Mouse (Mus musculus) limb, embryonic 10.5 days (tissue): ENCODE measurements around the gene Immp2l. TPM values are rescaled to one million over a fixed set of nuclear protein-coding genes. Genes with fewer than 3 reads are reported as not detected.

Experiments
- DNase-seq: peaks from one replicate; pipeline ENCODE4 v3.0.0-alpha.2; 2017; ENCODE audit warnings: low spot score
- H3K27ac ChIP-seq: fragments of 300-500 bp; sonication (generic); 2 replicates; pipeline ENCODE4 v1.5.1; 2016; ENCODE audit warnings: mild to moderate bottlenecking
- H3K27me3 ChIP-seq: fragments of 300-500 bp; sonication (generic); 2 replicates; pipeline ENCODE4 v1.6.1; 2016; ENCODE audit warnings: low read depth, mild to moderate bottlenecking; ENCODE audit not compliant: poor library complexity, severe bottlenecking
- H3K36me3 ChIP-seq: fragments of 300-500 bp; sonication (generic); 2 replicates; pipeline ENCODE4 v1.6.1; 2016; ENCODE audit warnings: mild to moderate bottlenecking, moderate library complexity
- H3K4me1 ChIP-seq: fragments of 300-500 bp; sonication (generic); 2 replicates; pipeline ENCODE4 v1.6.1; 2016
- H3K4me3 ChIP-seq: fragments of 300-500 bp; sonication (generic); 2 replicates; pipeline ENCODE4 v1.5.1; 2016; ENCODE audit warnings: mild to moderate bottlenecking, moderate library complexity
- H3K9me3 ChIP-seq: fragments of 300-500 bp; sonication (generic); replicated peaks from 2 replicates; pipeline ENCODE4 v1.6.1; 2016; ENCODE audit warnings: mild to moderate bottlenecking
- WGBS: fragments of 180-500 bp; shearing (Covaris S2); methylation state at CpG from one replicate; pipeline ENCODE4 v1.1.7; 2016; 5-methylcytosine and 5-hydroxymethylcytosine counted together
- polyA plus RNA-seq: library from polyadenylated mRNA; unstranded; fragments of >200 nt; fragmentation: Nextera tagmentation; extraction: Ambion mirVana; gene quantifications from 2 replicates; pipeline ENCODE4 v1.2.1, GENCODE M21; 2016

The Immp2l gene
- polyA plus RNA-seq, 1 experiment from 2014 or later = 8.5 TPM

DNA sequence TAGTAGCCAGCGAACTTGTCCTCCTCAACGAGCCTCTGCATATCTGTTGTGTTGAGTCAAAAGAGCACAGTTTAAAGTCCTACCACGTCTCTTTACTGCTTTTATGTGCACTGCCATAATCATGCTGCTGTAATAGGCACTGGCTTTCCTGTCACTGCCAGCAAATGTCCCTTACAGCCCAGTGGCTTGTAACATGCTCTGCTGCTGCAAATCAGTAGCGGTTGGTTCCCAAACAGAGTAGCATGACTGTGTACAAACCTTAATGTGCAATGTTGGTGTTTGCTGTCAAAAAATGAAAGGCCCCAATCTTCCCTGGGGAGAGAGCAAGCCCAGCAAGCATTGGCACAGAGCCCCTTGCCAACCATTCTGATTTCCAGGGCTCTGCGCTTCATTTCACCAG is 918.0 kb downstream of the Immp2l start:
- WGBS = 85% methylated on average over 5 of the region's 5 CpGs
- Histone ChIP-seq H3K27ac (no peak overlapping the region), H3K4me3 (no peak overlapping the region), H3K36me3 (no peaks in the 10 kb centered on the region), H3K9me3 (no peaks in the 10 kb centered on the region), H3K27me3 (no peaks in the 10 kb centered on the region), H3K4me1 (no peaks in the 10 kb centered on the region)
- DNase-seq = no peak

DNA sequence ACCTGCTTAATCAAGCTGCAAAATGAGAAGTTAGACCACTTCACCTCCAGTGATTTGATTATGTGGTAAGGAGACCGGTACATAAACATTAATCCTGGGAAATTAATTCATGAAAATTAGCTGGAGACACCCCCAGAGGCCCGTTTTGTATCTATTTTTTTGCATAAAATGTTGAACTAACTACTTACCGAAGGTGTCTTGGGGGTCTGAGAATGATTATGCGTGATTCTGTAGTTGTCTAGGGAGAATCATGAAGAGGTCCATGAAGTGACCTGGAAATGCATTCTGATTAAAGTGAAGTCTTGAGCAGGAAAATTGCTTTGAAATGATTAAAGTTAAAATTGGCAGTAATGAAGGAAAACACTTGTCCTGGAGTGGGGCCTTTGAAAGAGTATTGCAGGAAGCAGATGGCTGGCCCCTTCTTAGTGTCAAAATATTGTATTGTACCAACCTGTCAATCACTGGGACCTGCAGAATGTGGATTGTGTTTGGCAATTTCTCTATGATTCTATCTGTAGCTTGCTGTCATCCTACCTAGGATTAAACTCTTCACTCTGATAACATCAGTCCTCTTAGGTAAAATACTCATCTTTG is 920.3 kb downstream of the Immp2l start:
- no peak for DNase-seq
- WGBS = 89% methylated on average over 4 of the region's 4 CpGs

DNA sequence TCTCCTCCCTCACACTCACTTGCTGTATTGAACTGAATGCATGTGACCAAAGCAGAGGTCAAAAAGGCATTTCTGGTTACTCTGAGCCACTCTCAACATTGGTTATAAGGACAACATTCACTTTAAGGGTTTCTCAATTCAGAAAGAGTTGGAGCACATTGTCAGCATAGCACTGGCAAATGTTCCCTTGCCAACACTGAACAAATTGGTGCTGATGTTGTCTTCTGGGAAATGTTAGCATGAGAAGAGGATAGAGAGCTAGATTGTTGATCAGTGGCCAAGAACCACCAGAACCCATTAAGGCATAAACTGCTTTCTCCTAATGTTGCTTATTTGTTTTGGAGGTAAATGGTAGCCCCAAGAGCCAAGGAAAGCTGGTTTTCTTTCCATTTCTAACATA is 922.6 kb downstream of the Immp2l start:
- Histone ChIP-seq H3K9me3 (no peaks in the 10 kb centered on the region), H3K4me3 (no peak overlapping the region), H3K27me3 (no peaks in the 10 kb centered on the region), H3K4me1 (no peaks in the 10 kb centered on the region), H3K27ac (no peak overlapping the region), H3K36me3 (no peaks in the 10 kb centered on the region)
- DNase-seq = no peak

More for the DNA sequence above, 920.3 kb downstream of the Immp2l start:
- H3K4me3 ChIP-seq = no peak overlapping the region
- no peaks in the 10 kb centered on the region for H3K9me3 ChIP-seq
- no peaks in the 10 kb centered on the region for H3K36me3 ChIP-seq
- no peaks in the 10 kb centered on the region for H3K4me1 ChIP-seq
- H3K27ac ChIP-seq = no peak overlapping the region
- no peaks in the 10 kb centered on the region for H3K27me3 ChIP-seq

DNA sequence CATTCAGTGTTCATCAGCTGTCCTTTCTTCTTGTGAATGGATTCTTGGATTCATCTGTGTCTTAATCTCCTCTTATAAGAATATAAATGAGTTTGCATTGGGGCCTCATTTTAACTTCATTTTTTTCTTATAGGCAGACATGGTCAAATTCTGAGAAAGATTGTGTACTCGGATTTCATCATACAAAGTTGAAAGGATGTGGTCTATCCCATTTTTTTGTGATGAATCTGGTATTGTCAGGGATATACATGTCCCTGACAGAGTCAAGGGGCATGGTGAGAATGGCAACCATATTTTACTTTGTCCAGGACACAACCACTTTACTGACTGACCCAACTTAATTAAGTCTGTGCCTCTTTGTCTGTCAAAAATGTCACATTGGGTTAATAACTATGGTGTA is 925.5 kb downstream of the Immp2l start:
- Histone ChIP-seq H3K9me3 (no peaks in the 10 kb centered on the region), H3K27me3 (no peaks in the 10 kb centered on the region), H3K4me3 (no peak overlapping the region), H3K36me3 (no peaks in the 10 kb centered on the region), H3K27ac (no peak overlapping the region), H3K4me1 (no peaks in the 10 kb centered on the region)
- 88% methylated on average over 1 of the region's 1 CpGs for WGBS
- DNase-seq = no peak

DNA sequence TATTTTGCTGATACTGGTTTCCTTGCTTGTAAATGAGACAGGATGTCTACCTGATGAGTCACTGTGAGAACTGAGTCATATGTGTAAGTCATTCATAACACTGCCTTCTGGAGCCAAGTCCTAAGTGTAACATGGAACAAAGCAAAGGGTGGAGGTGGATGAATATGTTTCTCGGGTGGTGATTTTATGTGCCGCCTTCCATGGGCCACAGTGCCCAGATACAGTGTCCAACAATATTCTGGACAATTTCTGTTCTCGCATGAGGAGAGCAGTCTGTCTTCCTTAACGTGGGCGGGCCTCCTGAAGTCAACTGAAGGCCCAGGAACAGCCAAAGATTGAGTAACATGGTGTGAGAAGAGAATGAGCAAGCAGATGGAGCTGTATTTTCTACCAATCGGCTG is 926.0 kb downstream of the Immp2l start:
- DNase-seq = no peak
- WGBS = 93% methylated on average over 6 of the region's 6 CpGs

DNA sequence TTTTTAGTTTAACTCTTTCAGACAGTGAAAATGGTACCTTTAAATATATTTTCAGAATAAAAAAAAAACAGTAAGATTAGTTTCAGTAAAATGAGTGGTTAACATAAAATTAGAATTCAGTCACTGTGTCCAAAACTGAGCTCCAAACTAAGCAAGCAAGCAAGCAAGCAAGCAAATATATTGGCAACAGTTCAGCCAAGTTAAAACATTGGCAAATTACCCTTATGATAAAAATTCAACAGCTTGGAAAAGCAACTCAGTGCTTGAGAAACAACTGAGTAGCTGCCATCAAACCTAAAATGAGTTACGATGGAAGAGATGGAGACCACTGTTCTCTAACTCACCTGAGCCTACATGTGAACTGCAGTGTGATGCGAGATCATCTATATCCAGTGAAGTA is 926.8 kb downstream of the Immp2l start:
- H3K4me1 ChIP-seq = no peaks in the 10 kb centered on the region
- no peak overlapping the region for H3K4me3 ChIP-seq
- no peak for DNase-seq
- no peaks in the 10 kb centered on the region for H3K36me3 ChIP-seq
- no peak overlapping the region for H3K27ac ChIP-seq
- no peaks in the 10 kb centered on the region for H3K9me3 ChIP-seq
- H3K27me3 ChIP-seq = no peaks in the 10 kb centered on the region
- WGBS = 97% methylated on average over 2 of the region's 2 CpGs

More for the DNA sequence above, 926.0 kb downstream of the Immp2l start:
- Histone ChIP-seq H3K36me3 (no peaks in the 10 kb centered on the region), H3K4me1 (no peaks in the 10 kb centered on the region), H3K4me3 (no peak overlapping the region), H3K27ac (no peak overlapping the region), H3K9me3 (no peaks in the 10 kb centered on the region), H3K27me3 (no peaks in the 10 kb centered on the region)

DNA sequence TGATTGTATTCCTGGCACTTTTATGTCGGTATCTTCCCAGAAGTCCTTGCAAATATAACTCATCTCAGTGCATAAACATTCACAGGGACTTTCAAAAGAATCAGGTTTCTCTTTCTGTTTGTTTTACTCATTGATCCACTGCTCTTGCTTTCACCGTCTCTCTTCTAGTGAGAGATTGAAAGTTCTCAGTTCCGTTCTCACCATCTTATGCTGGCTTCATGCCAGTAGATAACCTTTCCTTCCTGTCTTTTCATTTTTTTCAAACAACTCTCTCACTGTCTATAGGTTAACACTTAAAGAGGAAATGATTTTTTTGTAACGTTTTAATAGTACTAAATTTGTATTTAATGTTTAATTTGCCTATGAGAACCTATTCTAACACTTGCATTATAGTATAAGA is 937.1 kb downstream of the Immp2l start:
- no peaks in the 10 kb centered on the region for H3K9me3 ChIP-seq
- 73% methylated on average over 4 of the region's 4 CpGs for WGBS
- H3K27me3 ChIP-seq = no peaks in the 10 kb centered on the region
- no peaks in the 10 kb centered on the region for H3K4me1 ChIP-seq
- no peak for DNase-seq
- no peak overlapping the region for H3K4me3 ChIP-seq
- no peaks in the 10 kb centered on the region for H3K36me3 ChIP-seq
- no peak overlapping the region for H3K27ac ChIP-seq

DNA sequence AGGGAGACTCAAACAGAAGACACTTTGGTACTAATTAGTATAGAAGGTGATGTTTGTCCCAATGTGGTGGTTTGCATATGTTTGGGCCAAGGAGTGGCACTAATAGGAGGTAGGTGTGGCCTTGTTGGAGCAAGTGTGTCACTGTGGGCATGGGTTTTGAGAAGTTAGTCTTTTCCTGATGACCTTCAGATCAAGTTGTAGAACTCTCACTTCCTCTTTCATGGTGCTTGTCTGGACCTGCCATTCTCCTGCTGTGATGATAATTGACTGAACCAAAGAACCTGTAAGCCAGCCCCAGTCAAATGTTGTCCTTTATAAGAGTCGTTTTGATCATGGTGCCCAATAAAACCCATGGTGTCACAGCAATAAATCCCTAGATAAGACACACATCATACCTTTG is 967.5 kb downstream of the Immp2l start:
- Histone ChIP-seq H3K4me3 (no peak overlapping the region), H3K27me3 (no peaks in the 10 kb centered on the region), H3K36me3 (no peaks in the 10 kb centered on the region), H3K27ac (no peak overlapping the region), H3K4me1 (no peaks in the 10 kb centered on the region), H3K9me3 (no peaks in the 10 kb centered on the region)
- DNase-seq = no peak
- WGBS = 83% methylated on average over 1 of the region's 1 CpGs
